Mouse (Mus musculus) intestine, embryonic 15.5 days (tissue): ENCODE measurements at regions not wholly inside any gene's neighbourhood (a gene's known extent, or its start where the extent isn't known, plus 50 kb on each side); places are given as distances from the start of the nearest gene placed in this dataset.

Experiments
- ATAC-seq: fragments of 200-750 bp; cut with Nextera tagmentation; 2 replicates; pipeline ENCODE4 v1.8.0; 2017; ENCODE audit warnings: moderate TSS enrichment, moderate library complexity
- H3K27ac ChIP-seq: fragments of 300-500 bp; sonication (generic); 2 replicates; pipeline ENCODE4 v1.5.1; 2015; ENCODE audit warnings: mild to moderate bottlenecking, inconsistent platforms
- H3K27me3 ChIP-seq: fragments of 300-500 bp; sonication (generic); replicated peaks from 2 replicates; pipeline ENCODE4 v1.6.1; 2015; ENCODE audit warnings: inconsistent platforms
- H3K36me3 ChIP-seq: fragments of 300-500 bp; sonication (generic); 2 replicates; pipeline ENCODE4 v1.6.1; 2015; ENCODE audit warnings: inconsistent platforms
- H3K4me1 ChIP-seq: fragments of 300-500 bp; sonication (generic); replicated peaks from 2 replicates; pipeline ENCODE4 v1.6.1; 2015; ENCODE audit warnings: inconsistent platforms
- H3K4me2 ChIP-seq: fragments of 300-500 bp; sonication (generic); replicated peaks from 2 replicates; pipeline ENCODE4 v1.6.1; 2015; ENCODE audit warnings: mild to moderate bottlenecking, inconsistent platforms
- H3K4me3 ChIP-seq: fragments of 300-500 bp; sonication (generic); replicated peaks from 2 replicates; pipeline ENCODE4 v1.5.1; 2015; ENCODE audit warnings: inconsistent platforms
- H3K9ac ChIP-seq: fragments of 300-500 bp; sonication (generic); 2 replicates; pipeline ENCODE4 v1.6.1; 2015; ENCODE audit warnings: inconsistent platforms
- H3K9me3 ChIP-seq: fragments of 300-500 bp; sonication (generic); 2 replicates; pipeline ENCODE4 v1.6.1; 2016; ENCODE audit warnings: inconsistent platforms
- WGBS: fragments of 180-500 bp; shearing (Covaris S2); methylation state at CpG from one replicate; pipeline ENCODE4 v1.1.7; 2015; 5-methylcytosine and 5-hydroxymethylcytosine counted together

- no peak overlapping the region for H3K9ac ChIP-seq
- ATAC-seq = no peak
- 76% methylated on average over 2 of the region's 2 CpGs for WGBS
- no peaks in the 10 kb centered on the region for H3K27me3 ChIP-seq
- no peaks in the 10 kb centered on the region for H3K4me1 ChIP-seq
- no peak overlapping the region for H3K4me3 ChIP-seq
- no peak overlapping the region for H3K27ac ChIP-seq
- H3K36me3 ChIP-seq = no peaks in the 10 kb centered on the region
- no peak overlapping the region for H3K4me2 ChIP-seq
- no peaks in the 10 kb centered on the region for H3K9me3 ChIP-seq
Observed at GRCm38 (mm10) chr5:146657228-146657627, 72.2 kb upstream of the Gpr12 start.

- Histone ChIP-seq H3K9ac (no peak overlapping the region), H3K27ac (no peak overlapping the region), H3K9me3 (no peaks in the 10 kb centered on the region), H3K4me1 (no peaks in the 10 kb centered on the region), H3K36me3 (no peaks in the 10 kb centered on the region), H3K27me3 (no peaks in the 10 kb centered on the region), H3K4me3 (no peak overlapping the region), H3K4me2 (no peak overlapping the region)
- 67% methylated on average over 7 of the region's 7 CpGs for WGBS
- ATAC-seq = no peak
Observed at GRCm38 (mm10) chr5:146655394-146655793, 70.4 kb upstream of the Gpr12 start.

GRCm38 (mm10) chr5:146653686-146654450, 68.8 kb upstream of the Gpr12 start:
- no peaks in the 10 kb centered on the region for H3K9me3 ChIP-seq
- H3K27me3 ChIP-seq = no peaks in the 10 kb centered on the region
- no peak overlapping the region for H3K9ac ChIP-seq
- ATAC-seq = no peak
- H3K27ac ChIP-seq = no peak overlapping the region
- H3K4me2 ChIP-seq = no peak overlapping the region
- H3K4me3 ChIP-seq = no peak overlapping the region
- no peaks in the 10 kb centered on the region for H3K36me3 ChIP-seq
- H3K4me1 ChIP-seq = no peaks in the 10 kb centered on the region
- WGBS = 80% methylated on average over 19 of the region's 19 CpGs

GRCm38 (mm10) chr5:146652874-146653273, 67.8 kb upstream of the Gpr12 start:
- no peak for ATAC-seq
- no peak overlapping the region for H3K4me3 ChIP-seq
- H3K27me3 ChIP-seq = no peaks in the 10 kb centered on the region
- WGBS = 46% methylated on average over 5 of the region's 5 CpGs
- no peak overlapping the region for H3K27ac ChIP-seq
- H3K4me2 ChIP-seq = no peak overlapping the region
- H3K9me3 ChIP-seq = no peaks in the 10 kb centered on the region
- H3K9ac ChIP-seq = no peak overlapping the region
- H3K36me3 ChIP-seq = no peaks in the 10 kb centered on the region
- H3K4me1 ChIP-seq = no peaks in the 10 kb centered on the region

- H3K4me2 ChIP-seq = no peak overlapping the region
- no peak for ATAC-seq
- no peaks in the 10 kb centered on the region for H3K9me3 ChIP-seq
- H3K27ac ChIP-seq = no peak overlapping the region
- H3K36me3 ChIP-seq = no peaks in the 10 kb centered on the region
- H3K4me3 ChIP-seq = no peak overlapping the region
- no peaks in the 10 kb centered on the region for H3K4me1 ChIP-seq
- no peak overlapping the region for H3K9ac ChIP-seq
- WGBS = 72% methylated on average over 4 of the region's 4 CpGs
- no peaks in the 10 kb centered on the region for H3K27me3 ChIP-seq
Observed at GRCm38 (mm10) chr5:146648519-146649060, 63.6 kb upstream of the Gpr12 start.

- 40% methylated on average over 11 of the region's 11 CpGs for WGBS
- Histone ChIP-seq H3K36me3 (no peaks in the 10 kb centered on the region), H3K27ac (no peak overlapping the region), H3K4me1 (no peaks in the 10 kb centered on the region), H3K4me2 (no peak overlapping the region; the same call in 1 of the 2 replicates), H3K9me3 (no peaks in the 10 kb centered on the region), H3K9ac (no peak overlapping the region), H3K27me3 (no peaks in the 10 kb centered on the region), H3K4me3 (no peak overlapping the region)
- 0 out of 2 replicates have a peak, but pooled peaks have one; percentile 53 for ATAC-seq
Observed at GRCm38 (mm10) chr5:146647628-146648380, 62.8 kb upstream of the Gpr12 start.

- Histone ChIP-seq H3K4me2 (no peak overlapping the region), H3K27me3 (no peaks in the 10 kb centered on the region), H3K9ac (no peak overlapping the region), H3K36me3 (no peaks in the 10 kb centered on the region), H3K4me1 (no peaks in the 10 kb centered on the region), H3K4me3 (no peak overlapping the region), H3K27ac (no peak overlapping the region), H3K9me3 (no peaks in the 10 kb centered on the region)
- ATAC-seq = peak; percentile 72; the same call in 1 of the 2 replicates
- under 1% methylated on average over 4 of the region's 4 CpGs for WGBS
Observed at GRCm38 (mm10) chr5:146644499-146644898, 59.5 kb upstream of the Gpr12 start.

GRCm38 (mm10) chr5:146641931-146642330, 56.9 kb upstream of the Gpr12 start:
- H3K27ac ChIP-seq = no peak overlapping the region
- H3K9me3 ChIP-seq = no peaks in the 10 kb centered on the region
- H3K9ac ChIP-seq = no peak overlapping the region
- no peaks in the 10 kb centered on the region for H3K36me3 ChIP-seq
- H3K27me3 ChIP-seq = no peaks in the 10 kb centered on the region
- H3K4me1 ChIP-seq = no peaks in the 10 kb centered on the region
- no peak for ATAC-seq
- WGBS = 82% methylated on average over 6 of the region's 6 CpGs
- no peak overlapping the region for H3K4me2 ChIP-seq
- no peak overlapping the region for H3K4me3 ChIP-seq

- Histone ChIP-seq H3K9ac (no peak overlapping the region), H3K4me1 (no peaks in the 10 kb centered on the region), H3K9me3 (no peaks in the 10 kb centered on the region), H3K4me3 (no peak overlapping the region), H3K27ac (no peak overlapping the region), H3K4me2 (no peak overlapping the region), H3K36me3 (no peaks in the 10 kb centered on the region), H3K27me3 (no peaks in the 10 kb centered on the region)
- peak; percentile 75 for ATAC-seq
- WGBS = 48% methylated on average over 6 of the region's 6 CpGs
Observed at GRCm38 (mm10) chr5:146636859-146637258, 51.8 kb upstream of the Gpr12 start.
